Mouse (Mus musculus) forebrain, postnatal 0 days (tissue): ENCODE results near the gene Trim9. TPM values are rescaled to one million over a fixed set of nuclear protein-coding genes. Genes with fewer than 3 reads are reported as not detected.
A peak's percentile ranks its signal among the peaks of the same experiment; 100 is the strongest.

Experiments
- ATAC-seq: fragments of 200-750 bp; cut with Nextera tagmentation; 2 replicates; pipeline ENCODE4 v1.8.0; 2017; ENCODE audit warnings: mild to moderate bottlenecking, moderate library complexity
- DNase-seq: peaks from one replicate; pipeline ENCODE4 v3.0.0-alpha.2; 2015
- H3K27ac ChIP-seq: fragments of 300-500 bp; sonication (generic); 2 replicates; pipeline ENCODE4 v1.5.1; 2014; ENCODE audit warnings: low read depth, mild to moderate bottlenecking, antibody characterized with exemption, low read length, moderate library complexity, mixed read lengths
- H3K27me3 ChIP-seq: fragments of 300-500 bp; sonication (generic); 2 replicates; pipeline ENCODE4 v1.6.1; 2014; ENCODE audit warnings: mild to moderate bottlenecking, low read length, mixed read lengths; ENCODE audit not compliant: insufficient read depth
- H3K36me3 ChIP-seq: fragments of 300-500 bp; sonication (generic); 2 replicates; pipeline ENCODE4 v1.6.1; 2014; ENCODE audit warnings: mild to moderate bottlenecking, moderate library complexity; ENCODE audit not compliant: insufficient read depth
- H3K4me1 ChIP-seq: fragments of 300-500 bp; sonication (generic); 2 replicates; pipeline ENCODE4 v1.6.1; 2014; ENCODE audit warnings: antibody characterized with exemption; ENCODE audit not compliant: insufficient read depth
- H3K4me2 ChIP-seq: fragments of 300-500 bp; sonication (generic); 2 replicates; pipeline ENCODE4 v1.6.1; 2014; ENCODE audit warnings: low read depth, mild to moderate bottlenecking, moderate library complexity
- H3K4me3 ChIP-seq: fragments of 300-500 bp; sonication (generic); 2 replicates; pipeline ENCODE4 v1.5.1; 2014; ENCODE audit warnings: low read depth, low read length, mixed read lengths
- H3K9ac ChIP-seq: fragments of 300-500 bp; sonication (generic); 2 replicates; pipeline ENCODE4 v1.6.1; 2014; ENCODE audit warnings: mild to moderate bottlenecking
- H3K9me3 ChIP-seq: fragments of 300-500 bp; sonication (generic); 2 replicates; pipeline ENCODE4 v1.6.1; 2016; ENCODE audit warnings: low read length
- CTCF ChIP-seq: sonication (generic); IDR thresholded peaks from 2 replicates; pipeline ENCODE4 v1.5.1; 2016; ENCODE audit warnings: antibody characterized with exemption, control low read depth, low read depth
- WGBS: fragments of 180-500 bp; shearing (Covaris S2); extraction: QIAGEN DNeasy Blood & Tissue Kit; methylation state at CpG from one replicate; pipeline ENCODE4 v1.1.7; 2014; 5-methylcytosine and 5-hydroxymethylcytosine counted together
- polyA plus RNA-seq: library from polyadenylated mRNA; unstranded; fragments of >200 nt; fragmentation: Nextera tagmentation; extraction: Ambion mirVana; gene quantifications from 2 replicates; pipeline ENCODE4 v1.2.1, GENCODE M21; 2015
- total RNA-seq: library from RNA; depleted of rRNA; stranded (reverse); fragments of >200 nt; gene quantifications from 2 replicates; pipeline ENCODE4 v1.2.3, GENCODE M21; 2014; rRNA removed

Trim9 gene
- total RNA-seq (114 and 135 TPM in 2 replicates), polyA plus RNA-seq (67.0 and 96.8 TPM in 2 replicates)

DNA sequence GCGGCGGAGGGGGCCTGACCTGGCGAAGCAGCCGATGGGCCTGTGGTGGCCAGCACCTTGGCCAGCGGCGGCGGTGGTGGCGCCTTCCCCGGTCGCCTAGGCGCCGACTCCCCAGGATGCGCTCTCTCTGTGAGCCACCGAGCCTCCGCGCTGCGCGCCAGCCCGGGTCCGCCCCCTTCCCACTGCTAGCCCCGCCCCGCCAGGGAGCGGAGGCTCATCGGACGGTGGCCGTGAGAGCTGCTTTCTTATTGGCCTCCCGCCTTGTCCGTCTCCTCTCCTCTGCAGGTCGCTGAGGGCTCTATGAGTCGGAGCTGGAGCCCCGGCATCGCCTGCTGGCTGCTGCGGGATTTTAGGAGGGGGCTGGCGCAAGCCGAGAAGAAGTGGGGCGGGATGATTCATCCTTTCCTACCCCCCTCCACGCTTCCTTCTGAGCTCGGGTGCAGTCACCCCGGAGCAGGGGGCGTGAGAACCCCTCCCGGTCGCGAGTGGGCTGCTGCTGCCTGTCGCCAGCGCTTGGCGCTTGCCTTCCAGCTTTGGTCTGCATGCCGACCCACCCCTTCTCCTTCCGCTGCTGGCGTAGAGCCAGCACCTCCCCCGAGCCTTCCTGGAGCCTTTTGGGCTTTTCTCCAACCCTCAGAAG, at the start of gene Trim9:
Gene Trim9 (minus strand): TSS at position 413 of the 640 bp plus-strand sequence.
- H3K4me3 ChIP-seq, result peak within 1 kb of the TSS; percentile 86
- whole genome bisulfite sequencing, result under 1% methylated on average over 50 of the region's 50 CpGs
- DNase-seq (peak; percentile 97), ATAC-seq (peak; percentile 95)
- H3K4me2 ChIP-seq, result peak within 1 kb of the TSS; percentile 84
- peak within 1 kb of the TSS; percentile 92 for H3K9ac ChIP-seq
- no peaks in the 10 kb centered on the region for H3K36me3 ChIP-seq
- no peaks in the 10 kb centered on the region for H3K27me3 ChIP-seq
- TF ChIP-seq CTCF, result 0 out of 2 replicates have a peak, but pooled peaks have one; percentile 1
- H3K9me3 ChIP-seq, result no peaks in the 10 kb centered on the region
- peaks cover 17% of the 10 kb centered on the region; the same call in 1 of the 2 replicates for H3K4me1 ChIP-seq
- peak within 1 kb of the TSS; percentile 94 for H3K27ac ChIP-seq

DNA sequence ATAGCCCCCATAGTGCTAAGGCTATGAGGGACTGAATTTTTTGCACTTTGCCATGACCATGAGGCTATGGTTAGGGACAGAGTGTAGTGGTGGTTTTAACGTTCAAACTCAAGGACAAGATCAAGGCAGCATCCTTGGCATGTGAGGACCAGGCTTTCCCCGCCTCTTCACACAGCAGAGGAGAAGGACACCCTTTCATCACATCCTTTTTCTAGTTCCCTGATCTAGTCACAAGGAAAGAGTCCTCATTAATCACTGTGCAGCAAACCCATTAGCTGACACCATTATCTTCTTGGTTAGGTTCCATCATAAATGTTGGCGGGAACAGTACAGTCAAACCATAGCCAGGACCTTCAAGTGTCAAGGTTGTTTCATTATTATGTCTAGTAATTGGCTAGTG, 47.6 kb upstream of the Trim9 start:
- no peaks in the 10 kb centered on the region for H3K36me3 ChIP-seq
- H3K27ac ChIP-seq, result no peak overlapping the region
- H3K9me3 ChIP-seq, result no peaks in the 10 kb centered on the region
- WGBS, result 89% methylated on average over 3 of the region's 3 CpGs
- no peak for TF ChIP-seq CTCF
- ATAC-seq (no peak), DNase-seq (no peak)
- no peaks in the 10 kb centered on the region for H3K27me3 ChIP-seq
- no peak overlapping the region for H3K4me3 ChIP-seq
- H3K4me1 ChIP-seq, result no peaks in the 10 kb centered on the region
- no peak overlapping the region for H3K4me2 ChIP-seq
- H3K9ac ChIP-seq, result no peak overlapping the region

DNA sequence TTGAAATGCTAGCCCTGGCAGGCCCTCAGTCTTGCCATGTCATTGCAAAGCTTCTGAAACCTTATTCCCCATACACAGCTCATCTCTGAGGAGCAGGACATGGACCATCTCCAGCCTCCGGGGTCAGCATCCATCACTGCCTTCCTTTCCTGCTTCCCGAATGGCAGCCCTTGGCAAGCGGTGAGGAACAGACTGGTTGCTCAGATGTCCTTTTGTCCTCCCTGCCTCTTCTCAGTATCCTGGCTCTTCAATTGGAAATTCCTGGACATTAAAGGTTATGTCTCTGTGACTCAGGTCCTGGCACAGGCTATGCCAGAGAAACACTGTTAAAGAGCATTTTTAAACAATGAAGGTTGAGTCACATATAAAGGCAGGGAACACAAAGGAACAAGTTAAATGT, 43.8 kb upstream of the Trim9 start:
- DNase-seq, result no peak
- no peaks in the 10 kb centered on the region for H3K27me3 ChIP-seq
- TF ChIP-seq CTCF, result no peak
- no peak overlapping the region for H3K27ac ChIP-seq
- WGBS, result 80% methylated on average over 3 of the region's 3 CpGs
- H3K36me3 ChIP-seq, result no peaks in the 10 kb centered on the region
- H3K4me1 ChIP-seq, result no peaks in the 10 kb centered on the region
- no peaks in the 10 kb centered on the region for H3K9me3 ChIP-seq
- no peak overlapping the region for H3K9ac ChIP-seq
- H3K4me2 ChIP-seq, result no peak overlapping the region
- no peak for ATAC-seq
- H3K4me3 ChIP-seq, result no peak overlapping the region

DNA sequence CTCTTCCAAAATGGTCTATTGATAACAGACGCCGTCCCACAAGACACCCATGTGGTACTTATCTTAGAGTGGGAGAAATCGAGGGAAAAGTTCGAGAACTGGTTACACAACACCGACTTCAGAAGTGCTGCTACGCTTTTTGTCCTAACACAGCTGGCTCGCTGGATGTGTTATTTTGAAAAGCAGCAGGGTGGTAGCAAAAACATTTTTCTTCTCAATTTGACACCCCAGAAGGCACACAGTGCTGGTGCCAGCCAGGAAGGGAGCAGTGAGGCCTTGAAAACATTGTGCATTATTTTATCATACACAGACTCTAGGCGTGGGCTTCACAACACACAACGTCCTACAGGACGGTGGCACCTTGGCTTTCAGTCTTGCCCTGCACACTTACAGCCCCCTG, 27.6 kb upstream of the Trim9 start:
- H3K9ac ChIP-seq, result no peak overlapping the region
- no peak for TF ChIP-seq CTCF
- H3K4me2 ChIP-seq, result no peak overlapping the region
- H3K4me3 ChIP-seq, result no peak overlapping the region
- no peak overlapping the region for H3K27ac ChIP-seq
- DNase-seq (no peak), ATAC-seq (no peak)
- 76% methylated on average over 10 of the region's 10 CpGs for whole genome bisulfite sequencing
- H3K36me3 ChIP-seq, result no peaks in the 10 kb centered on the region
- no peaks in the 10 kb centered on the region for H3K4me1 ChIP-seq
- no peaks in the 10 kb centered on the region for H3K9me3 ChIP-seq
- H3K27me3 ChIP-seq, result no peaks in the 10 kb centered on the region

DNA sequence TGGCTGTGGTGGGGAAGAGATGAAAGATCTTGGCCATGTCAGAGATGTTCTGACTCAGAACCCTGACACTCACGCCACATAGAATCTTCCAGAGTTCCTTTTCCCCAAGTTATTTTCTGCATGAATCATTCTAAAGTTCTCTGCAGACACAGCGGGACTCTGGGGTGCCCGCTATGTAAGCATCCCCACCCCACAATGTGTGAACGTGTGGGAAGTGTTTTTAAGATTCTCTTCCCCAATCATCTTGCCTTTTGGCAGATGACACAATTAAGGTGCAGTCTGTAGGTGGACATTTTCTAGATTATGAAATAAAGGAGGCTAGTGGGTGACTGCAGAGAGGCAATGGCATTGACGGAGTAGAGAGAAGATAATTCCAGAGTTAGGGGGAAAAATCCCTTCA, 25.5 kb upstream of the Trim9 start:
- DNase-seq (no peak), ATAC-seq (no peak)
- 91% methylated on average over 5 of the region's 5 CpGs for WGBS
- Histone ChIP-seq H3K27me3 (no peaks in the 10 kb centered on the region), H3K4me1 (peaks cover 1% of the 10 kb centered on the region; the same call in 1 of the 2 replicates), H3K9me3 (no peaks in the 10 kb centered on the region), H3K4me2 (no peak overlapping the region), H3K4me3 (no peak overlapping the region), H3K36me3 (no peaks in the 10 kb centered on the region), H3K27ac (no peak overlapping the region), H3K9ac (no peak overlapping the region)
- no peak for TF ChIP-seq CTCF

DNA sequence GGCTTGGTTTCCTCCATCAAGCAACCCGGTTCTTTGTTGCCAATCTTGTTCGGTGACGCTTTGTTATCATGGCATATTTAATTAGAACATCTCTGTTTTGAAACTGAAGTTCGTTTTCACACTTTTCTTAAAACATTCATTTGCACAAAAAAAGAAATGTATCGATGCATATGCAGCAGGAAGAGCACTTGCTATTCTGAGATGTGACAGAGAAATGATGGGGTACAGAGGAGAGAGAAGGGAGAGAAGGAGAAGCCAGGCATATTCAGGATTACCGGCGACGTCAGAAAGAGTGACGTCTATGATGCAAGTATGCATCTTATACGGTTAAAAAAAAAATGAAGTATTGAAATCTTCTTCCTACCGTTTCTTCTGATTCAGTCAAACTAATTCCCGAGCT, 21.9 kb upstream of the Trim9 start:
- H3K9ac ChIP-seq, result no peak overlapping the region
- no peak overlapping the region for H3K4me2 ChIP-seq
- WGBS, result 60% methylated on average over 12 of the region's 12 CpGs
- ATAC-seq (no peak), DNase-seq (peak; percentile 26)
- H3K27me3 ChIP-seq, result no peaks in the 10 kb centered on the region
- no peak overlapping the region for H3K4me3 ChIP-seq
- H3K4me1 ChIP-seq, result peaks cover 8% of the 10 kb centered on the region; the same call in 1 of the 2 replicates
- H3K36me3 ChIP-seq, result no peaks in the 10 kb centered on the region
- no peak for TF ChIP-seq CTCF
- no peaks in the 10 kb centered on the region for H3K9me3 ChIP-seq
- peak overlapping the region; percentile 24; the same call in 1 of the 2 replicates for H3K27ac ChIP-seq

DNA sequence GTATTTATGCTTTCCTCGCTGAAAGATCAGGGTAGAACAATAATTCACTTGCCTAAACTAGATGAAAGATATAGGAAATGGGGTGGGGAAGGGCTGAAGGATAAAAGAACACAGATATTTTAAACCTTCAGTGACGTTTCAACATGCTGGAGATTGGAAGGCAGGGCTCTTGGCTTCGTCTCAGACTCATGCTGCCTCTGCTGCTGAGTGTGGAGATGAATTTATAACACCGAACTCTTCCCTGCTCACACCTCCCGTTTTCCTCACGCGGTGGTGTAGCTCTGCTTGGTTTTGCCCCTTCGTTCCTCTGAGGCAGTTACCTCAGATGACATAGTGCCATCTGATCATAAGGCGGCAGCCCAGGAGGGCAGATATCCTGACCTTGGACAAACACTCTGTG, 21.4 kb upstream of the Trim9 start:
- no peaks in the 10 kb centered on the region for H3K27me3 ChIP-seq
- ATAC-seq, result peak; percentile 30; the same call in 1 of the 2 replicates
- DNase-seq, result peak; percentile 66
- WGBS, result 43% methylated on average over 9 of the region's 9 CpGs
- H3K4me3 ChIP-seq, result no peak overlapping the region
- H3K27ac ChIP-seq, result peak overlapping the region; percentile 48
- H3K36me3 ChIP-seq, result no peaks in the 10 kb centered on the region
- H3K9me3 ChIP-seq, result no peaks in the 10 kb centered on the region
- no peak overlapping the region for H3K4me2 ChIP-seq
- TF ChIP-seq CTCF, result no peak
- H3K9ac ChIP-seq, result no peak overlapping the region
- peaks cover 8% of the 10 kb centered on the region; the same call in 1 of the 2 replicates for H3K4me1 ChIP-seq
